18 mouse cellular contexts compared by ENCODE assay signal in genomic region chrX:105710676-105711241, GRCm38 (mm10). TPM values are rescaled to one million over a fixed set of nuclear protein-coding genes. Genes with fewer than 3 reads are reported as not detected.
"Had no signal": no experiment of that assay in that cellular context is flagged by ENCODE, and none has a peak within 500 bp of the region (broad histone marks: within the 10 kb centered on the region; RNA-seq: fewer than 3 reads in every experiment).

No protein-coding gene starts in this region.

- H3K4me3 ChIP-seq: limb, embryonic 12.5 days; midbrain, embryonic 10.5 days; midbrain, embryonic 15.5 days; neural tube, embryonic 12.5 days; stomach, embryonic 15.5 days had no signal

- H3K36me3 ChIP-seq: limb, embryonic 12.5 days; midbrain, embryonic 10.5 days; midbrain, embryonic 15.5 days; neural tube, embryonic 12.5 days; stomach, embryonic 15.5 days had no signal

- H3K4me1 ChIP-seq: midbrain, embryonic 10.5 days; midbrain, embryonic 15.5 days; neural tube, embryonic 12.5 days; stomach, embryonic 15.5 days had no signal

- H3K9ac ChIP-seq: limb, embryonic 12.5 days; liver, embryonic 14.5 days; midbrain, embryonic 15.5 days; neural tube, embryonic 12.5 days; stomach, embryonic 15.5 days had no signal

- H3K9me3 ChIP-seq: limb, embryonic 12.5 days; midbrain, embryonic 10.5 days; midbrain, embryonic 15.5 days; neural tube, embryonic 12.5 days; stomach, embryonic 15.5 days had no signal

- ATAC-seq: midbrain, embryonic 15.5 days had no signal

- H3K27me3 ChIP-seq: midbrain, embryonic 15.5 days; neural tube, embryonic 12.5 days had no signal

- H3K27ac ChIP-seq: limb, embryonic 12.5 days; liver, embryonic 14.5 days; midbrain, embryonic 10.5 days; midbrain, embryonic 15.5 days; neural tube, embryonic 12.5 days; stomach, embryonic 15.5 days had no signal

- H3K4me2 ChIP-seq: limb, embryonic 12.5 days; midbrain, embryonic 15.5 days; neural tube, embryonic 12.5 days; stomach, embryonic 15.5 days had no signal

- DNase-seq: kidney, postnatal 25 days; layer of hippocampus, adult 9-11 months; liver; lung, adult 18-20 months; retina, postnatal 1 day; right cerebral cortex, postnatal 14 days; thymus, adult 2 months; thymus, postnatal 36 days had no signal

RNA-seq across cellular contexts. Expression of gene Fgf16, which starts 53.3 kb away (rescaled TPM):
- total RNA-seq: monocyte, adult 5-6 weeks had no signal
- polyA plus RNA-seq: kidney, embryonic 16.5 days; liver, embryonic 14.5 days; lung, embryonic 16.5 days; midbrain, embryonic 10.5 days; midbrain, embryonic 15.5 days; neural tube, embryonic 12.5 days; testis, adult 2 months had no signal
